Mouse (Mus musculus) intestine, postnatal 0 days (tissue): ENCODE results near the gene Nckap5l. TPM values are rescaled to one million over a fixed set of nuclear protein-coding genes. Genes with fewer than 3 reads are reported as not detected.
"Not testable (repeated sequence)": the region's sequence is repeated elsewhere in the genome, so short reads cannot be mapped to it uniquely, and the experiment has no call there.

Experiments used
- ATAC-seq: fragments of 200-750 bp; cut with Nextera tagmentation; 2 replicates; pipeline ENCODE4 v1.8.0; 2017; ENCODE audit warnings: mild to moderate bottlenecking, moderate TSS enrichment, moderate library complexity
- H3K27ac ChIP-seq: fragments of 300-500 bp; sonication (generic); 2 replicates; pipeline ENCODE4 v1.5.1; 2014; ENCODE audit warnings: mild to moderate bottlenecking, low read depth, low read length, moderate library complexity
- H3K27me3 ChIP-seq: fragments of 300-500 bp; sonication (generic); replicated peaks from 2 replicates; pipeline ENCODE4 v1.6.1; 2014; ENCODE audit warnings: low read length, mixed read lengths; ENCODE audit not compliant: control insufficient read depth, insufficient read depth
- H3K36me3 ChIP-seq: fragments of 300-500 bp; sonication (generic); 2 replicates; pipeline ENCODE4 v1.6.1; 2014; ENCODE audit warnings: mild to moderate bottlenecking, moderate library complexity; ENCODE audit not compliant: control insufficient read depth, insufficient read depth
- H3K4me1 ChIP-seq: fragments of 300-500 bp; sonication (generic); replicated peaks from 2 replicates; pipeline ENCODE4 v1.6.1; 2014; ENCODE audit warnings: antibody characterized with exemption, low read length, mixed read lengths; ENCODE audit not compliant: control insufficient read depth, insufficient read depth
- H3K4me2 ChIP-seq: fragments of 300-500 bp; sonication (generic); replicated peaks from 2 replicates; pipeline ENCODE4 v1.6.1; 2014; ENCODE audit warnings: low read depth, mild to moderate bottlenecking, moderate library complexity
- H3K4me3 ChIP-seq: fragments of 300-500 bp; sonication (generic); 2 replicates; pipeline ENCODE4 v1.5.1; 2014; ENCODE audit warnings: low read depth, low read length
- H3K9ac ChIP-seq: fragments of 300-500 bp; sonication (generic); 2 replicates; pipeline ENCODE4 v1.6.1; 2014; ENCODE audit warnings: mild to moderate bottlenecking, low read depth, low read length
- H3K9me3 ChIP-seq: fragments of 300-500 bp; sonication (generic); 2 replicates; pipeline ENCODE4 v1.6.1; 2016; ENCODE audit warnings: mixed run types; ENCODE audit not compliant: control insufficient read depth
- CTCF ChIP-seq: sonication (generic); IDR thresholded peaks from 2 replicates; pipeline ENCODE4 v1.5.1; 2016; ENCODE audit warnings: low read depth, mild to moderate bottlenecking, control low read depth, antibody characterized with exemption, moderate library complexity
- WGBS: fragments of 180-500 bp; shearing (Covaris S2); extraction: QIAGEN DNeasy Blood & Tissue Kit; methylation state at CpG from one replicate; pipeline ENCODE4 v1.1.7; 2014; 5-methylcytosine and 5-hydroxymethylcytosine counted together
- polyA plus RNA-seq: library from polyadenylated mRNA; unstranded; fragments of >200 nt; fragmentation: Nextera tagmentation; extraction: Ambion mirVana; gene quantifications from 2 replicates; pipeline ENCODE4 v1.2.1, GENCODE M21; 2015

The Nckap5l gene
- polyA plus RNA-seq, 1 experiment from 2014 or later: 2.1 TPM

GRCm38 (mm10) chr15:99391975-99392374 lies 65.6 kb downstream of the Nckap5l start:
- TF ChIP-seq CTCF: no peak
- Histone ChIP-seq H3K36me3 (no peaks in the 10 kb centered on the region), H3K27ac (peak overlapping the region; percentile 76), H3K4me3 (peak overlapping the region; percentile 96), H3K9me3 (no peaks in the 10 kb centered on the region), H3K4me1 (peaks cover 6% of the 10 kb centered on the region), H3K4me2 (peak overlapping the region; percentile 70), H3K27me3 (no peaks in the 10 kb centered on the region), H3K9ac (peak overlapping the region; percentile 50; the same call in 1 of the 2 replicates)
- ATAC-seq: no peak
- 46% methylated on average over 6 of the region's 6 CpGs for WGBS

- Histone ChIP-seq H3K9me3 (no peaks in the 10 kb centered on the region), H3K27me3 (no peaks in the 10 kb centered on the region), H3K9ac (no peak overlapping the region), H3K4me3 (no peak overlapping the region), H3K4me2 (no peak overlapping the region), H3K36me3 (no peaks in the 10 kb centered on the region), H3K4me1 (peaks cover 6% of the 10 kb centered on the region), H3K27ac (no peak overlapping the region)
- WGBS: 71% methylated on average over 7 of the region's 7 CpGs
- ATAC-seq: no peak
- no peak for TF ChIP-seq CTCF
Observed at GRCm38 (mm10) chr15:99390472-99391401, 66.8 kb downstream of the Nckap5l start.

GRCm38 (mm10) chr15:99387976-99388375 lies 69.6 kb downstream of the Nckap5l start:
- 0 out of 2 replicates have a peak, but pooled peaks cover 3% of the 10 kb centered on the region for H3K4me1 ChIP-seq
- no peak for TF ChIP-seq CTCF
- H3K27ac ChIP-seq: no peak overlapping the region
- no peak overlapping the region for H3K4me3 ChIP-seq
- no peaks in the 10 kb centered on the region for H3K36me3 ChIP-seq
- H3K9ac ChIP-seq: no peak overlapping the region
- no peak for ATAC-seq
- H3K4me2 ChIP-seq: no peak overlapping the region
- H3K9me3 ChIP-seq: no peaks in the 10 kb centered on the region
- 82% methylated on average over 4 of the region's 4 CpGs for WGBS
- no peaks in the 10 kb centered on the region for H3K27me3 ChIP-seq

- no peaks in the 10 kb centered on the region for H3K36me3 ChIP-seq
- 53% methylated on average over 3 of the region's 3 CpGs for WGBS
- no peak overlapping the region for H3K9ac ChIP-seq
- no peak overlapping the region for H3K27ac ChIP-seq
- ATAC-seq: peak; percentile 47
- H3K27me3 ChIP-seq: no peaks in the 10 kb centered on the region
- H3K4me3 ChIP-seq: no peak overlapping the region
- no peak overlapping the region for H3K4me2 ChIP-seq
- no peak for TF ChIP-seq CTCF
- H3K9me3 ChIP-seq: no peaks in the 10 kb centered on the region
- no peaks in the 10 kb centered on the region for H3K4me1 ChIP-seq
Observed at GRCm38 (mm10) chr15:99386796-99387195, 70.8 kb downstream of the Nckap5l start.

- WGBS: 70% methylated on average over 3 of the region's 3 CpGs
- peak; percentile 56 for TF ChIP-seq CTCF
- H3K4me2 ChIP-seq, H3K9me3 ChIP-seq, H3K9ac ChIP-seq, H3K27ac ChIP-seq, H3K27me3 ChIP-seq, H3K4me1 ChIP-seq, ATAC-seq, H3K36me3 ChIP-seq, H3K4me3 ChIP-seq: not testable (repeated sequence)
Observed at GRCm38 (mm10) chr15:99386110-99386509, 71.4 kb downstream of the Nckap5l start.

GRCm38 (mm10) chr15:99384071-99384470 lies 73.5 kb downstream of the Nckap5l start:
- no peaks in the 10 kb centered on the region for H3K36me3 ChIP-seq
- TF ChIP-seq CTCF: no peak
- no peaks in the 10 kb centered on the region for H3K9me3 ChIP-seq
- no peak for ATAC-seq
- H3K4me2 ChIP-seq: no peak overlapping the region
- WGBS: 60% methylated on average over 6 of the region's 6 CpGs
- no peak overlapping the region for H3K27ac ChIP-seq
- no peak overlapping the region for H3K4me3 ChIP-seq
- H3K27me3 ChIP-seq: no peaks in the 10 kb centered on the region
- no peaks in the 10 kb centered on the region for H3K4me1 ChIP-seq
- H3K9ac ChIP-seq: no peak overlapping the region
